Mouse (Mus musculus) fat pad, adult 2 months (tissue): ENCODE data around the gene Rcan3.

Experiments used
- DNase-seq: peaks from one replicate; pipeline ENCODE4 v3.0.0-alpha.2; 2011; ENCODE audit warnings: low read depth, low spot score; ENCODE audit errors: extremely low read depth

Rcan3 gene

GRCm38 (mm10) chr4:135416367-135416766 is 17.3 kb downstream of the Rcan3 start:
- no peak for DNase-seq

- no peak for DNase-seq
Measured at GRCm38 (mm10) chr4:135413491-135413890, 20.2 kb downstream of the Rcan3 start.

- DNase-seq = no peak
Measured at GRCm38 (mm10) chr4:135411633-135412032, 22.0 kb downstream of the Rcan3 start.

- no peak for DNase-seq
Measured at GRCm38 (mm10) chr4:135406180-135406579, 27.5 kb downstream of the Rcan3 start.

- no peak for DNase-seq
Measured at GRCm38 (mm10) chr4:135404916-135405315, 28.7 kb downstream of the Rcan3 start.

- no peak for DNase-seq
Measured at GRCm38 (mm10) chr4:135404048-135404447, 29.6 kb downstream of the Rcan3 start.

GRCm38 (mm10) chr4:135401881-135402280 is 31.8 kb downstream of the Rcan3 start:
- no peak for DNase-seq

GRCm38 (mm10) chr4:135397991-135398390 is 35.7 kb downstream of the Rcan3 start, which contains the start of gene Ncmap:
Ncmap (minus strand) TSS chr4:135398227.
- DNase-seq = no peak

GRCm38 (mm10) chr4:135397551-135397950 is 36.1 kb downstream of the Rcan3 start:
- no peak for DNase-seq

- no peak for DNase-seq
Measured at GRCm38 (mm10) chr4:135396303-135396702, 37.4 kb downstream of the Rcan3 start.

GRCm38 (mm10) chr4:135395375-135395774 is 38.3 kb downstream of the Rcan3 start:
- DNase-seq = no peak

GRCm38 (mm10) chr4:135394666-135395065 is 39.0 kb downstream of the Rcan3 start:
- DNase-seq = peak; percentile 23

GRCm38 (mm10) chr4:135393381-135393780 is 40.3 kb downstream of the Rcan3 start:
- DNase-seq = no peak

- no peak for DNase-seq
Measured at GRCm38 (mm10) chr4:135392801-135393200, 40.9 kb downstream of the Rcan3 start.

GRCm38 (mm10) chr4:135391014-135391413 is 42.6 kb downstream of the Rcan3 start:
- no peak for DNase-seq

- DNase-seq = no peak
Measured at GRCm38 (mm10) chr4:135385614-135386013, 48.0 kb downstream of the Rcan3 start.

- no peak for DNase-seq
Measured at GRCm38 (mm10) chr4:135382316-135382715, 51.3 kb downstream of the Rcan3 start.

- no peak for DNase-seq
Measured at GRCm38 (mm10) chr4:135381355-135381754, 52.3 kb downstream of the Rcan3 start.

- DNase-seq = no peak
Measured at GRCm38 (mm10) chr4:135377241-135377640, 56.4 kb downstream of the Rcan3 start.

GRCm38 (mm10) chr4:135375444-135375843 is 58.2 kb downstream of the Rcan3 start:
- no peak for DNase-seq

GRCm38 (mm10) chr4:135373299-135373698 is 60.4 kb downstream of the Rcan3 start:
- no peak for DNase-seq

- no peak for DNase-seq
Measured at GRCm38 (mm10) chr4:135370372-135370771, 63.3 kb downstream of the Rcan3 start.

- no peak for DNase-seq
Measured at GRCm38 (mm10) chr4:135362828-135363227, 70.8 kb downstream of the Rcan3 start.
